Mouse (Mus musculus): Measurements from ENCODE around the gene Ppm1h.
A peak's percentile ranks its signal among the peaks of the same experiment; 100 is the strongest.

Ppm1h gene

DNA sequence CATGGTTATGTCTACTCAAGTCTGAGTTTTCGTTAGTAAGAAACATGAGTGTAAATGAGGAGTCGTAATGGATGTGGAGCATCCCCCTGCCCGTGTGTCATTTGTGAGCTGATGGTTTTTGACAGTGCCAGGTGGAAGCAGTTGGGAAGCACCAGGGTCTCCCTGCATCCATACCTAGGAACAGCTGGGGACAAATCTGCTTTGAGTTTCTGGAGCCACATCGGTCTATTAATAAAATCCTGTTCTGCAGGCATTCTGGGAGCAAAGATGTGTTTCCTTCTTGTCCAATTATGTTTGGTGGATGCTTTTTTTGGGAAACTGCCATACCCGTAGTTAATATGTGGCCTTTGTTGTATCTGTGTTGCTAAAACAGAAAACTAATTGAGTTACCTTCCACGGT is 26.9 kb downstream of the Ppm1h start:
- DNase-seq: no peak

DNA sequence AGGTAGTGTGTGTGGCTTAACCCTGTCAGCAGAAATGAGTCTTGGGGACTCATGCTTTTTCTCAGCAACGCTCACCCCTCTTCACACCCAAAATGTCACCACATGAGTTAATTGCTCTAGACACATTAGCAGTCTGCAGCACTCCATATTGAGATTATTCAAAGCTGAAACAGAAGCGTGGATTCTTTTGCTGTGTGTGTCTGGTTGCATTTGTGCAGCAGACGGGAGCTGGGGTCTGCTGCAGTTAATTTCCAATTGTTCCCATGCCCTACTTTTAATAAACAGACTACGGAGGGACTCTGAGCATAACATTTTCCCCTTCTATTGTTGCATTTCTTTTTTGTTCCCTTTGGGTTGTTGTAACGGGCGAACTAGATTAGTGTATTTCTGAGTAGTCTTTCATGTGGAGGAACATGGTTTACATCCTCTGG is 32.8 kb downstream of the Ppm1h start:
- DNase-seq: no peak

DNA sequence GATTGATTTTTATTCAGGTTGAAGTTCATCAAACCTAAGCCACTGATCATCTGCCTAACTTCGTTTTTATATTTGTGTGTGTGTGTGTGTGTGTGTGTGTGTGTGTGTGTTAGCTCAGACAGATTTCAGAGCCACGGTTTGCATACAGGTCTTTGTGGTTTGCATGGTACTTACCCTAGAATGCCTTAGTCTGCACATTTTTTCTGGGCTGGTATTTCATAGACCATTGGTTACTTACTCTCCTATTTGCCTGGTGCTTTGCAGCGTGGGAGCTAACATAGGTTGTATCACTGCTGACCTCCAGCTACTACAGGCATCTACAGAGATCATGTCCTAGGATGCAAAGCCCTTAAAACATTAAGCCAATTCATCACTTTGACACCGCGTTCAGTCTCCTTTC is 33.7 kb downstream of the Ppm1h start:
- no peak for DNase-seq

DNA sequence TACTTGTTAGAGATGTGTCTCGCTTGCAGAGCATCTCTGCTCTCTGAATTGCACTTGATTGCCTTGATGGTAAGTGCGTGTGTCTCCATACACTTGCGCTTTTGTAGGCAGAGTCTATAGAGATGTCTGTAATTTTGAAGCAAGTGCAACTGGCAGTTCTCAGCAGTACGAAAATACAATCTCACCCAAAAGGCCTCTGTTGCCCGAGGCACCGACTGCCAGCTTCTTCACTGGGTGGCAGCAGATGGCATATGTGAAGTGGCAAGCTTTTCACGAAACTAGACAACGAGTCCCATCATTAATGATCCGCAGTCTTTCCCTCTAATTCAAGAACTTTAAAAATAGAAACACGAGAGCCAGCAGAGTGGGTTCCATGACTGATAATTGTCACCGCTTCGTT is 37.3 kb downstream of the Ppm1h start:
- peak; percentile 42 for DNase-seq

DNA sequence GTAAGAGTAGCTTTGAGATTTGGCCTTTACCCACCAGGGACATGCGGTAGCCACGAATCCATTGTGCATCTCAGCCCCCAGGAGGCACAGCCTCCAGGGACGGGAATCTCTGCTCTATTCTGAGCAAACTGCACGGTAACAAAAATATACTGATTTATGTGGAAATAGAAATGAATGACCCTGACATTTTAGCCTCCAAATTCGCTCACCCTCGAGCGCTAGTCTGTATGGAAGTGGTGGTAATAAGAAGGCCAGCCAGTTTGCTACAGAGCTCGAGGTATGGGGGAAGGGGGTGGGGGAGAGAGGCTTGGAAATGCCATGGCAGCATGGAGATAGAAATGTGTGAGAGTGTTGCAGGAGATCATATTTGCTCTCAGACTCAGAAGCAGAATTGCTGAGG is 37.7 kb downstream of the Ppm1h start:
- DNase-seq: no peak

DNA sequence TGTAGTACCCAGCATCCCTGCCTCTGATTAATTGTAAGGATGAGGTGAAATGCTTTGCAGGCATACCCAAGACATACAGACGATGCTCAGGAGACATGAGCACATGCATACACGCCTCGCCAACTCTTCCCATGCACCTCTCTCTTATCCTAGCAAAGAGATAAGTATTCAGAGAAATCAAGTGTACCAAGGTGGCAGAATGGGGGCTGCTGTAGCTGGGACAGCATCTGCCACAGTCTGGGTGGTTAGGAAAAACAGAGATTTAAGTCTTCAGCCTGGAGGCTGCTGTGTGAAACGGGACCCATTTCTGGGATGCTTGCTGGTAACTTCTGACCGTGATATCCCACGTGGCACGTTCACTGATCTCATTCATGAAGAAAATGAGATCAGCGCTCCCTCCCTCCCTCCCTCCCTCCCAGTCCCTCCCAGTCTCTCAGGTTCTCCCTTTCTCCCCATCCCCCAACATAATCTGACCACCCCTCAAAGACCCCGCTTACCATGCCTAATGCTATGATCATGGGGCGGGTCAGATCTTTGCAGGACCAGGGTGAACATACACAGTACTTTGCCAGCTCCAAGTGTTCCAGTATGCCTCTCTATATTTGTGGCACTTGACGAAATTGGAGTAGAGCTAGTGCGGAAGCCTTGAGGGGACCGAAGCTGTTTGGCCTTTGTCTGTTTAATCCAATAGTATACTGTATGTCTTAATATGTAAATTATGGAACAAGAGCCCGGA is 38.3 kb downstream of the Ppm1h start:
- DNase-seq: peak; percentile 44

DNA sequence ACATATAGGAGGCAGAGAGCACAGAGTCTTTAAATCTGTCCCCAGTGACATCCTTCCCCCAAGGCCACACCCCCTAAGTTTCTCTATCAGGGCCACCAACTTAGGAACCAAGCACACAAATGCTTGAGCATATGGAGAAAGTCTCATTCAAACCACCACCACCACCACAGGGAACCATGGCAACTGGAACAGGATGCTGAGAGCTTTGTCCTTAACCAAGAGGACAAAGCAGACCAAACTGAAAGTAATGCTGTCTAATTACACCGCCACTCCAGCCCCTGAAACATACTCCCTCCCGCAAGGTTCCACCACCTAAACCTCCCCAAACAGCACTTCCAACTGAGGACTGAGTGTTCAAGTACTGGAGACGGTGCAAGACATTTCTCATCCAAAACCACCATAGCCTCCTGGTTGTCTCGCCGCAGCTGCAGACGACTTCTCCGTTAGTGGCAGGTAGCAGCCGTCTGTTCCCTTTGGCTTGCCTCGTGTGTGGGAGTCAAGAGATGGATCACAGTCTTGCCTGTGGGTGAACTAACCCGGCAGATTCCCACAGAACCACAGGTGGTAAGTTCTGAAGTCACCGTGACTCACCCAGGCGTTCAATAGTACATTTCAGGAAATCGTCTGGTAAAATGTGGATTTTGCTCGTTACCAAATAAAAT is 39.3 kb downstream of the Ppm1h start:
- DNase-seq: peak; percentile 87

DNA sequence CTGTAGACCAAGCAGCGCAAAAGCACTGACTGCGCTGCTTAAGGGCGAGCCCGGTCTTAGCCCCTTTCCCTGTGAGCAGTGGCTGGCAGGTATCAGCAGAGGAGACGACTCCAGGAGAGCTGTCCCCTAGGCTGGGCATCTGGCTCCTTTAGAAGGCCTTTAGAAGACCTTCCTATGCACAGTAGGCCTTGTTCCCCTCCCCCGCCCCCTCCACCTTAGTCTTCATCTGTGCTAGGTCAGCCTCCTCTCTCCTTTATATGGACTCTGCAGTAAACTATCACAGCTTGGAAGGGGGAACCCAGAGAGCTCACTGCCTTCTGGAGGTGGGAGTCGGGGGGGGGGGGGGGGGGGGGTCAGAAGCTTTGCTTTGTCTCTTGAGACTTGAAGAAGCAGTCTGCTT is 40.4 kb downstream of the Ppm1h start:
- DNase-seq: no peak

DNA sequence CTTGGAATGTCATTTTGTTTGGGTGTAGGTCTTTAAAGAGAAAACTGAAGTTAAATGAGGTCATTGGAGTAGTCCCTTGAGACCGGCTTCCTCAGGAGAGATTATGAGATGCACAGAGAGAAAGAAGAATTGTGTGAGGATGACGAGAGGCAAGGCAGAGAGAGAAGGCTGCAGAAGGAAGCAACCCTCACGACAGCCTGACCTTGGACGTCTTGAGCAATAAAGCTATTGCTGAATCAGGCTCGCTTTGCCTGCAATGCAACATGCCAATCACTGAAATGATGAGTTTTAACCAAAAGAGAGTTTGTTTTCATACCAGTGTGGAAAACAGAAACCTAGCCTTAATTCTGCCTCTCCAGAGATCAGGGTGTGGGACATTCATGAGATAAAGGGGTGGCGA is 43.5 kb downstream of the Ppm1h start:
- DNase-seq: no peak

DNA sequence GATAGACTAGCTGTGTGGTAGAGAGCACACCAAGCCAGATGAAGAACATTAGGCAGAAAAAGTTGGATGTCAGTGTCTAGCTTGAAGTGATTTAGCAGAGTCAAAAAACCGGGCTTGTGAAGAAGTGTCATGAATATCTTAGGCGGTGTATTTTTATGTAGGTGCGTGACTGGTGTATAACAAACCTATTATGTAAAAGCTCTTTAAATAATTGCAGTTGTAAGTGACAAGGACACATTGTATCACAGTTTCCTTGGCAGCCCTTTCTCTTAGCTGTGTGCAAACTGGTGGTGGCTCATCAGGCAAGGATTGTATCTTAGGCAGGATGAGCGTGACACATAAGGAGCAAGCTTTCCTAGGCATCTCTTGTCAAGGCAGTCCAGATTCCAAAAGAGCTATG is 46.1 kb downstream of the Ppm1h start:
- peak; percentile 82 for DNase-seq

DNA sequence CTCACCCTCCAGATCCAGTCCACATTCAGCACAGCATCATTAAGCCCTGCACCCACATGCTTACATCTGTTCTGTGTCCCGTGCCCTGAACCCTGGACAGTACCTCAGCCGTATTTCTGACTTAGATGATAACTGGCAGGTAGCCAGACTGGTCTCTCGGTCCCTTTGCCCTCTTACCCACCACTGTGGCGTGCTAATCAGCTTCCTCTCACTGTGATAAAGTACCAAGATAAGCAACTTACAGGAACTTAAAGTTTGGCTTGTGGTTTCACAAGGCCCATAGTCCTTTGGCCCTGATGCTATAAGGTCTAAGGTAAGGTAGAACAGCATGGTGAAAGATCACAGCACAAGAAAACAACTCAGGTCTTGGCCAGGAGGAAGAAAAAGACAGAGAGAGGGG is 48.7 kb downstream of the Ppm1h start:
- DNase-seq: no peak

DNA sequence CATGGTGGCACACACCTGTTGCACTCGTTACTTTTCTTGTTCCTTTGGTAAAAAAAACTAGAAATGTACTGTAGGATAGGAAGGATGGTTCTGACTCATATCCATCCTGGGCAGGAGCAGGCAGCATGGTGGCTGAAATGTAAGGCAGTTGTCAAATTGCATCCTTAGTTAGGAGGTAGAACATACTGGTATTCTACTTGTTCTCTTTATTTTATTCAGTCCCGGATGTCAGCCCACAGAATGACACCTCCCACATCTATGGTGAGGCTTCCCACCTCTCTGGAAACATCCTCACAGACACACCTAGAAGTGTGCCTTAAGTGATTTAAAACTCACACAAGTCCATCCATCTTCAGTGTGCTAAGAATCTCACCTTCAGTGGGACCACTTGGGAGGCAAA is 49.6 kb downstream of the Ppm1h start:
- DNase-seq: no peak

DNA sequence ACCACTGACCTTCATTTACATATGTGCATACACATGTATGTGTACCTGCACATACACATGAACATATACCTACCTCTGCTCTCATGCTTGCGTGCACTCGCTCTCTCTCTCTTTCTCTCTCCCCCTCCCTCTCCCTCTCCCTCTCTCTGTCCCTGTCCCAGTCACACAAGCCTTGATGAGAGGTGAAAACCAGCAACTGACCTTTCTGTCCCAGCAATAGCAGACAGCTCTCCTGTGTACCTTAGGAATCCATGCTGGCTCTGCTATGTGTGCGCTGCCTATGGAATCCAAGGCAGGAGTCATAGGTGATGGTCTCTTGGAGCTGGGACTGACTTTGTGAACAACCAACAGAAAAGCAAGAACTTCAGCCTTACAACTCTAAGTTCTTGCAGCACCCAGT is 53.6 kb downstream of the Ppm1h start:
- DNase-seq: no peak

DNA sequence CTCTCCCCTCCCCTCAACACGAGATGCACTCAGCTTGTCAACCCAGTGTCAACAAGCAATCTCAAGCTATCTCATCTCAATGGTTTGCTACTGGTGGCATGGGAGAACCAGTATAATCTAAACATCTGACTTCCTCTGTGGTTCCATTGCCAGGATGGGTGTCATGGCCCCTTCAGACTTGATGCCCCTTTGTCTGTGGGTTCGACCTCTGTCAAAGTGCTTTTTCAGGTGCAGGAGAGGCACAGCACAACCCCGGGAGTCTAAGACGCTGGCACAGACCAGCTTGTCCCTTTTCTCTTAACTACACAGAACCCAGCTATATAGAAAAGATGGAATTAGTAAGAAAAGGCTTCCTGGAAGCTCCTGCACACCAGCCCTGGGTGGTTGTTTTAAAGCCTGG is 56.0 kb downstream of the Ppm1h start:
- no peak for DNase-seq

DNA sequence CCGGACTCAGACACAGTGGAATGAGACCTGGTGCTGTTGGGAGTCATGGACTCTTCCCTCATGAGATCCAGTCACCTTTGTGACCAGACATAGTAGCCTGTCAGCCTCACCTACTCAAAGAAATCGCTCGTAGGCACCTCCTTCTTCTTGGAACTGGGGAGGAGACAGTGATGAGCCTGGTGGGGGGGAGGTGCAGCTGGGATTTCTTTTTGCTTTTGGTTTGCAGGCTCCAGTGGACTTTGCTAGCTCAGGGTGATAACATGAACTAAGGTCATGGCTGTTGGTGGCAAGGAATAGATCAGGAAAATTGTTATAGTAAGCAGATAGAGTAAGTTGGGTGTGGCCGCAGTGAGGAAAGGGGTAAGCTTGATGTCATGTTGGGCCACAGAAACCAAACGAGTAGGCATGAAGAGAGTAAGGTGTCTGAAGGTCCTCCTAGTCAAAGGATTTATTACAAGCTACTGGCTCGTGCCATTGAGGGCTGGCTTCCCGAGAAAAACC is 56.8 kb downstream of the Ppm1h start:
- DNase-seq: no peak

DNA sequence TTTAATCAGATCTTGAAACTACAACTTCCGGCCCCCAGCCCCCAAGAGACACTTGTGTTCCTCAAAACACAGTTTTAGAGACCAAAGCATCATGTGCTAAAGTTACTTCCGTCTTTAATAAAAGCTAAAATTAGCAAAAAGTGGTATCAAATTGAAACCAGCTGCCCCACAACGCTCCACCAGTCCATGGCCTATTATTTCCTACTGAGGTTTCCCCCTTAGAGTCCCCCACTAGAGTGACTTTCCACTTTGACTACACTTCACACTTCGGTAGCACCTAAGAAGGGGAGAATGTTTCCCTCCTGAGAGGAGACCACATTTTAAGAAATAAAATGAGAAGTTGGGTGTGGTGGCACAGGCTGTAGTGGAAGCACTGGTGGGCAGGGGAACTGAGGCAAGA is 58.3 kb downstream of the Ppm1h start:
- DNase-seq: no peak

DNA sequence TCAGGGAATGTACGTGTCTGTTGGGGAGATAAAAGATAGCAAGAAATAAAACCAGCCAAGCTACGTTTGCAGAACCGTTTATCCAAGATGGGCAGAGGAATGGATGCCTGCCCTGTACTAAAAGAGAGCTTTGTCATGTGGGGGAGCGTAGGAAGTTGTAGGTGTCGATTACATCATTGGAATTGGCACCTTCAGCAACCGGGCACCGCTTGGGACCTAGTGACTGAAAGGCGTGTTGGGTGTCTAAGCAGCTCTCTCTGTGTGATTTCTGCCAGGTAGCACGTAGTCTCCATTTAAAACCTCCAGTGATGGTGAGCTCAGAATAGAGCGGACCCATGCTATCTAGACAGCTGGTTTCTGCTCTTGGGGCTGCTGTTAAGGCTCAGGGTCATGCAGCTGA is 60.0 kb downstream of the Ppm1h start:
- DNase-seq: peak; percentile 73

DNA sequence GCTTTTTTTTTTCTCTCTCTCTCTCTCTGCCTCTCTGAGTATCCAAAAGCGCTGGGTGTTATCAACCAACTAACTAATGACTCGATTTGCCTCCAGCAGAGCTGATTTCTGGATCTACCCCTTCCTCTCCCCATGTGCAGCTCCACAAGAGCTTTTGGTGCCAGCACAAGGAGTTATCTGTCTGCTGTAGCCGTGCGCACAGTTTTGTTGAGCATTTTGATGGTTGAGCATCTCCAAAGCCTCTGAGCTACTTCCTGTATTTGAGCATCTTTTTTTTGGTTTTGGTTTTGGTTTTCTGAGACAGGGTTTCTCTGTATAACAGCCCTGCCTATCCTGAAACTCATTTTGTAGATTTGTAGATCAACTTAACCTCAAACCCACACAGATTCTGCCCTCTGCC is 60.5 kb downstream of the Ppm1h start:
- no peak for DNase-seq

DNA sequence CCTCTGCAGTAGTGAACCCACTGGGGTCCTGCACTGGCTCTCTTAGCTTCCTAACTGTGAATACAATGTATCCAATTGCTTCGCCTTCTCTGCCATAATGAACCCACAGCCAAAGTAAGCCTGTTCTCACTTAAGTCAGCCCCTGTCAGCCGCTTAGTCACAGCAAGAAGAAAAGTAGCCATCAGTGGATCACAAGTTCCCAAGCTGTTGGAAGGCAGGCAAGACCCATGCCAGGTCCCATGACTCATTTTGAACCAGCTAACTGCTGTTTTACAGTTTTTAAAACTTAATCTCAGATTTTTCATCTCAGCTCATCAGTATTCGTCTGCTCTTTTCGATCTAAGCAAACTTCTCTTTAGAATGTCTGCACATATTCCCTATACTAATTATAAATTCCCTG is 61.6 kb downstream of the Ppm1h start:
- DNase-seq: peak; percentile 61

DNA sequence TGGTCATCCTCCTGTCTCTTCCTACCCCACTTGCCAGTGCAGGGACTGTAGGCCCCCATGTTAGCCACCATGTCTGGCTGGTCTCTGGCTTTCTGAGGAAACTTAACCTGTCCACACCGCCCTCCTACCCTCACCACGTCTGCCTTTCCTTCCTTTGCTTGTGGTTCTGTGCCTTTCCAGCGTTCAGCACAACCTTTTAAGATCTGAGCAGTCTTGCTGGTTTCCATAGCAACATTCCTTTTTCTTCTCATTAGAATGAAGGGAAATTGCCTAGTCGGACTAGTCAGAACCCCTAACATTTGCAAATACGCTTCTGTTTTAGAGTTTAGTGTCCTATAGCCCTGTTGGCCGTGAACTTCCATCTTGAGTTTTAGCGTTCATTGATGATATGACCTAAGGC is 62.6 kb downstream of the Ppm1h start:
- DNase-seq: no peak

DNA sequence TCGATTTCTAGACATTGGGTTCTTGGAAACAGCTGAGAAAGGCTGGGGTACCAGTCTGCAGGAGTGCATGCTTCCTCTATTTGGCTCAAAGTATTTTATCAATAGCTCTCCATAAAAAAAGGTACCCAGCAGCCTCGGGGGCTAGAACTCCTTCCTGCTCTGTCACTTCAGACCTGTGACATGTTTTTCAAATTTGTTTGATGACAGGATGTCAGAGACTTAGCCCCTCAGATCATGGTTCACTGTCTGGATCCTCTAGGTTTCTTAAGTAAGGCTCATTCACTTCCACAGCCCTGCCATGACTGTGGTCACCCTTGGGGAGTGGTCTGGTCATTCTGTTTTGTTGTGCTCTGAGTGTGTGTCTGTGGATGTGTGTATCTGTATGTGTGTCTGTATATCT is 63.6 kb downstream of the Ppm1h start:
- DNase-seq: no peak

DNA sequence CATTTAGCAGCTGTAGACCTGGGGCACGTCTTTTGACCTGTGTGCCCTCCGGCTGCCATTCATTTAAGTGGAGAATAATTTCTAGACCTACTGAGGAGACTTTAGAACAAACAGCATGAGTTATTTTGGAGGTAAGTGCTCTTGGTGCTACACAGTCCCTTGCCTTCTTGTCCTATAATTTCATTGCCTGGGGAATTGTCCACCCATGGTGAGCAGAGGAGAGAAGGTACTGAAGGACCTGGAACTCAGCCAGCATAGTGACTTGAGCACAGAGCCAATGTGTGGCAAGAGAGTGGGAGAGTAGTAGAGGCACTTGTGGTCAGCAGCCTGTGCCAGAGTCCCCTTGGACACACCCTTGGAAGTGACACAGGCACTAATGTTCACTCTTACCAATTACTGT is 64.8 kb downstream of the Ppm1h start:
- no peak for DNase-seq

DNA sequence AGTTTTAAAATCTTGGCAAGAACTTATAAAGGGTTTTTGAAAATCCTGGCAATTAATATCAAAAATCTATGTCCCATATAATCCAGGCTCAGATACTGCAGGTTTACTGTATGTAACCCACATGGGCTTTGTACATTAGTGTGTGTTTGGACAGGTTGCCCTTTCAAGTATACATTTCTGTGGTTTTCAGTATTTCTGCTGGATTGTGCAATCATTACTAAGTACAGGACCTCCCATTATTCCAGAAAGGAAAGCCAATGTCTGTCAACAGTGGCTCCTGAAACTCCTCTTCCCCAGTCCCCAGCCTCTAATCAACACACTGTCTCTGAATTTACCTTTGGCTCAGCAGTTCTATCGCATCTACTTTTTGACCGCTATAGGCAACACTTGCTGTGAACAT is 66.4 kb downstream of the Ppm1h start:
- no peak for DNase-seq

DNA sequence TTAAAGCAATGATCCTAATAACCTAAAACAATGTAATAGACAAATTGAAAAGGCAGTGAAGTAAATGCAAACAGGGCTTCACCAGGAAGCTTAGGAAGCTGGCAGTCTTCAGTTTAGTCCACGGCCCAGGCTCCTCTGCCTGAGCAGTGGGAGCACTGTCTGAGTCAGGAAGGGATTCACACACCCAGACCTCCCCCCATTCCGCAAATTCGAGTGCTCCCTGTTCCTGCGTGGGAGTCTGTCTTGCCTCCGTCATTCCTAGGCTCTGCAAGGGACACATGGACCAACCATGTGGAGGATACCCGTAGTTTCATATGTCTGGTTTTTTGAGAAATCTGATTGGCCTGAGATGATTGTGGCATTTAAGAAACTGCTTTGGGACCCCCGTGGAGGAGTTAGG is 67.6 kb downstream of the Ppm1h start:
- DNase-seq: peak; percentile 39

Data from right cerebral cortex, adult 18-20 months (tissue).